Mouse (Mus musculus): ENCODE measurements around the gene Rc3h1.

- TF ChIP-seq POLR2A (IDR thresholded peaks at IDR 0.05; ENCODE audit: low read depth, low read length), result no peak
- no peak for TF ChIP-seq CTCF (IDR thresholded peaks at IDR 0.05; ENCODE audit: borderline replicate concordance, insufficient read depth, low read length)
These were observed 100.3 kb downstream of the Rc3h1 start for GRCm38 (mm10) chr1:161006471-161006870.

Measured in embryonic fibroblast, embryonic 13.5 days (primary cell).